Mouse (Mus musculus) hindbrain, embryonic 14.5 days (tissue): ENCODE results near the gene Filip1. TPM values are rescaled to one million over a fixed set of nuclear protein-coding genes. Genes with fewer than 3 reads are reported as not detected.
"Not testable (repeated sequence)": the region's sequence is repeated elsewhere in the genome, so short reads cannot be mapped to it uniquely, and the experiment has no call there.

ENCODE experiments used
- ATAC-seq: fragments of 200-750 bp; cut with Nextera tagmentation; 2 replicates; pipeline ENCODE4 v1.8.0; 2017; ENCODE audit warnings: moderate number of reproducible peaks, mild to moderate bottlenecking, moderate TSS enrichment, moderate library complexity; ENCODE audit not compliant: low FRiP score
- DNase-seq: peaks from one replicate; pipeline ENCODE4 v3.0.0-alpha.2; 2015; ENCODE audit warnings: low spot score
- H3K27ac ChIP-seq: fragments of 300-500 bp; sonication (generic); 2 replicates; pipeline ENCODE4 v1.5.1; 2014; ENCODE audit warnings: mild to moderate bottlenecking, moderate library complexity
- H3K27me3 ChIP-seq: fragments of 300-500 bp; sonication (generic); 2 replicates; pipeline ENCODE4 v1.6.1; 2014; ENCODE audit warnings: mild to moderate bottlenecking, low read length, mixed read lengths; ENCODE audit not compliant: control insufficient read depth, insufficient read depth
- H3K36me3 ChIP-seq: fragments of 300-500 bp; sonication (generic); replicated peaks from 2 replicates; pipeline ENCODE4 v1.6.1; 2014; ENCODE audit not compliant: control insufficient read depth, insufficient read depth
- H3K4me1 ChIP-seq: fragments of 300-500 bp; sonication (generic); replicated peaks from 2 replicates; pipeline ENCODE4 v1.6.1; 2014; ENCODE audit warnings: antibody characterized with exemption, low read length, mixed read lengths; ENCODE audit not compliant: control insufficient read depth, insufficient read depth
- H3K4me2 ChIP-seq: fragments of 300-500 bp; sonication (generic); replicated peaks from 2 replicates; pipeline ENCODE4 v1.6.1; 2014; ENCODE audit warnings: mild to moderate bottlenecking, moderate library complexity
- H3K4me3 ChIP-seq: fragments of 300-500 bp; sonication (generic); replicated peaks from 2 replicates; pipeline ENCODE4 v1.5.1; 2014; ENCODE audit warnings: mild to moderate bottlenecking, low read length
- H3K9ac ChIP-seq: fragments of 300-500 bp; sonication (generic); 2 replicates; pipeline ENCODE4 v1.6.1; 2014
- H3K9me3 ChIP-seq: fragments of 300-500 bp; sonication (generic); 2 replicates; pipeline ENCODE4 v1.6.1; 2016; ENCODE audit warnings: low read length; ENCODE audit not compliant: control insufficient read depth
- WGBS: fragments of 180-500 bp; shearing (Covaris S2); extraction: QIAGEN DNeasy Blood & Tissue Kit; methylation state at CpG from one replicate; pipeline ENCODE4 v1.1.7; 2014; 5-methylcytosine and 5-hydroxymethylcytosine counted together
- polyA plus RNA-seq: library from polyadenylated mRNA; unstranded; fragments of >200 nt; fragmentation: Nextera tagmentation; extraction: Ambion mirVana; gene quantifications from 2 replicates; pipeline ENCODE4 v1.2.1, GENCODE M21; 2014

Gene Filip1
- 2.2 and 2.4 TPM in 2 replicates for polyA plus RNA-seq

GRCm38 (mm10) chr9:80012751-80013150, at the start of gene Filip1:
Filip1 (minus strand) TSS chr9:80012851.
- Histone ChIP-seq H3K27ac (no peak within 1 kb of the TSS), H3K4me2 (no peak within 1 kb of the TSS), H3K9me3 (no peaks in the 10 kb centered on the region), H3K4me1 (no peaks in the 10 kb centered on the region), H3K27me3 (no peaks in the 10 kb centered on the region), H3K9ac (no peak within 1 kb of the TSS), H3K4me3 (no peak within 1 kb of the TSS), H3K36me3 (no peaks in the 10 kb centered on the region)
- DNase-seq (no peak), ATAC-seq (no peak)
- 74% methylated on average over 7 of the region's 7 CpGs for whole genome bisulfite sequencing

- H3K4me1 ChIP-seq, result no peaks in the 10 kb centered on the region
- ATAC-seq (no peak), DNase-seq (no peak)
- H3K36me3 ChIP-seq, result no peaks in the 10 kb centered on the region
- H3K27ac ChIP-seq, result no peak overlapping the region
- H3K4me2 ChIP-seq, result no peak overlapping the region
- H3K9me3 ChIP-seq, result 0 out of 2 replicates have a peak, but pooled peaks cover 5% of the 10 kb centered on the region
- no peaks in the 10 kb centered on the region for H3K27me3 ChIP-seq
- WGBS, result 83% methylated on average over 2 of the region's 2 CpGs
- H3K9ac ChIP-seq, result no peak overlapping the region
- no peak overlapping the region for H3K4me3 ChIP-seq
These were observed 45.0 kb upstream of the Filip1 start for GRCm38 (mm10) chr9:80057690-80058089.

GRCm38 (mm10) chr9:80052951-80053350, 40.3 kb upstream of the Filip1 start:
- Histone ChIP-seq H3K4me3 (no peak overlapping the region), H3K9ac (no peak overlapping the region), H3K4me1 (no peaks in the 10 kb centered on the region), H3K4me2 (no peak overlapping the region), H3K27me3 (no peaks in the 10 kb centered on the region), H3K27ac (no peak overlapping the region), H3K36me3 (no peaks in the 10 kb centered on the region), H3K9me3 (0 out of 2 replicates have a peak, but pooled peaks cover 5% of the 10 kb centered on the region)
- 87% methylated on average over 5 of the region's 5 CpGs for WGBS
- DNase-seq (no peak), ATAC-seq (no peak)

DNA sequence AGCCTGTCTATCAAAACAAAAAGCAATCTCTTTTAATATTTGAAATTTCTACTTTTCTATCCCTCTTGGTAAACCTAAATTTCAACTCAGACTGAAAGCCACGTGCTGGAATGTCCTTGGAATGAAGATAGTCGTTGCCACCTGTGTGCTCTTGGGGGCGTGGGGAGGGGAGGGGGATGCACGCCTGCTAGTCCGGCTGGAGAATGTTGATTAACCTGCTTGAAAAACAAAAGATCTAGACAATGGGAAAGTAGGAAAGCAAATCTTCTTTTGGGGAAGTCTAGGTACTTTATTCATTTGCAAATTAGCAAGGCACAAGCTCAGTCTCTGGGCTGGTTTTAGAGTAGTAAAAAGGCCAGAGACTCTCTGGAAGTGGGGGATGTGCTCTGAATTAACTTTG, 36.6 kb upstream of the Filip1 start:
- not testable (repeated sequence) for H3K27me3 ChIP-seq, H3K36me3 ChIP-seq, H3K4me3 ChIP-seq, H3K4me1 ChIP-seq, H3K27ac ChIP-seq, H3K4me2 ChIP-seq, DNase-seq, H3K9ac ChIP-seq, ATAC-seq, H3K9me3 ChIP-seq
- WGBS, result 55% methylated on average over 5 of the region's 5 CpGs

DNA sequence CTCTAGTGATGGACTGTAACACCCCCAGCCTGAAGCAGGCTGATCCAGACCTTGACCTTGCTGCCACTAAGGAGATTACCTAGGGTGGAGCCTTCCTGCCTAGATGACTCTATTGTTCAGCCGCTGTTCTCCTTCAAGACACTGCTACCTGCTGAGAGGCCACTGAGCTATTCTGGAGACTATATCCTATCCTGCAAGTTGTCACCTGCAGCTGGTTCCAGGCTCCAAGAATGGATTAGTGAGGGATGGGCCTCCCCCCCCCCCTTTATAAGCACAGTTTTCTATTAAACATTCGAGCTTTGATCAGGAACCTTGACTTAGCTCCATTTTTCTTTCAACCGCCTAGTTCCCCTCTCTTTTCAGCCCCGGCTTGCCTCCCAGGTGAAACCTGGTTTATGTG, 31.6 kb upstream of the Filip1 start:
- not testable (repeated sequence) for H3K27me3 ChIP-seq, H3K4me1 ChIP-seq, ATAC-seq, H3K9ac ChIP-seq, DNase-seq, H3K9me3 ChIP-seq, H3K4me2 ChIP-seq, H3K36me3 ChIP-seq, H3K27ac ChIP-seq, H3K4me3 ChIP-seq
- 87% methylated on average over 4 of the region's 4 CpGs for WGBS

GRCm38 (mm10) chr9:80039296-80039815, 26.7 kb upstream of the Filip1 start:
- Histone ChIP-seq H3K36me3 (no peaks in the 10 kb centered on the region), H3K4me3 (no peak overlapping the region), H3K27me3 (no peaks in the 10 kb centered on the region), H3K27ac (no peak overlapping the region), H3K9ac (no peak overlapping the region), H3K4me2 (no peak overlapping the region), H3K4me1 (no peaks in the 10 kb centered on the region), H3K9me3 (no peaks in the 10 kb centered on the region)
- DNase-seq (no peak), ATAC-seq (no peak)
- 4% methylated on average over 2 of the region's 2 CpGs for WGBS

DNA sequence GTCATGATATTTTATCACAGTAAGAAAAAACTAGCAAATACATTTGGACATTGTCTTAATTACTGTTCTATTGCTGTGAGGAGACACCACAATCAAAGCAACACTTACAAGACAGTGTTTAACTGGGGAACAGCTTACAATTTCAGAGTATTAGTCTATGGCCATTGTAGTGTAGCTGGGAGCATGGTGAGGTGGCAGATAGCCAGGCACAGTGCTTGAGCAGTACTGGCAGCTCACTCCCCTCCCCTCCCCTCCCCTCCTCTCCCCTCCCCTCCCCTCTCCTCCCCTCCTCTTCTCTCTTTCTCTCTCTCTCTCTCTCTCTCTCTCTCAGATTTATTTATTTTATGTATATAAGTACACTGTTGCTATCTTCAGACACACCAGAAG, 25.3 kb upstream of the Filip1 start:
- DNase-seq, result no peak
- Histone ChIP-seq H3K27ac (no peak overlapping the region), H3K27me3 (no peaks in the 10 kb centered on the region), H3K4me1 (no peaks in the 10 kb centered on the region), H3K4me2 (no peak overlapping the region), H3K36me3 (no peaks in the 10 kb centered on the region), H3K9ac (no peak overlapping the region), H3K4me3 (no peak overlapping the region), H3K9me3 (no peaks in the 10 kb centered on the region)
- ATAC-seq, result no peak

DNA sequence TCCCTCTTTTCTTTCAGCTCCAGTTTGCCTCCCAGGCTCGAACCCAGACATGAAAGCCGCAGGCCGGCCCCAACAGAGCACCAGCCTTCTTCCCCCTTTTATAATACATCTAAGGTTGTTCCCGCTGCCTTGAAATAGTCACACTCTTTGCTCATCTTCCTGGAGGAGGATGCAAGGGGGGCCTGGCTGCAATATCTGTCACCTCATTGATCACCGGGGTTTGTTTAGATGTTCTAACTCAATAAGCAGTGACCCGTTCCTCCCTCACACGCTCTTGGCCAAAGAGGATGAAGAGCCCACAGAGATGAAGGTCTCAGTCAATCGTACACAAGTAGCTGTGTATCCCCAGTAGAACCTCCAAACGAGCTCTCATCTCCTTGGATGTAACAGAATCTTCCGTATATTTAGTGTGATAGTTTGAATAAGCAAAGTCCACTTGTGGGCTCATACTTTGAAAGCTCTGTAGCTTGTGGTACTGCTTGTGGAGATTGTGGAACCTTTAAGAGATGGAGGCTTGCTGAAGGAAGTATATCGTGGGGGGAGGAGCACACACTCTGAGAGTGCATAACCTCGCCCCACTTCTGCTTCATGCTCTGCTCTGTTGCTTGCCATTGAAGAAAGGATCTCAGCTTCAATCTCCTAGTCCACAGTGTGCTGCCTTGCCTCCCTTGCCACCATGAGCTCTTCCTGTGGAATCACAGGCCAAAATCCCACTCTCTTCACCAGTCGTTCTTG, 24.8 kb upstream of the Filip1 start:
- Histone ChIP-seq H3K9ac (no peak overlapping the region), H3K4me1 (no peaks in the 10 kb centered on the region), H3K4me3 (no peak overlapping the region), H3K36me3 (no peaks in the 10 kb centered on the region), H3K4me2 (no peak overlapping the region), H3K27me3 (no peaks in the 10 kb centered on the region), H3K27ac (no peak overlapping the region), H3K9me3 (no peaks in the 10 kb centered on the region)
- no peak for ATAC-seq
- DNase-seq, result no peak
- WGBS, result 93% methylated on average over 13 of the region's 13 CpGs

DNA sequence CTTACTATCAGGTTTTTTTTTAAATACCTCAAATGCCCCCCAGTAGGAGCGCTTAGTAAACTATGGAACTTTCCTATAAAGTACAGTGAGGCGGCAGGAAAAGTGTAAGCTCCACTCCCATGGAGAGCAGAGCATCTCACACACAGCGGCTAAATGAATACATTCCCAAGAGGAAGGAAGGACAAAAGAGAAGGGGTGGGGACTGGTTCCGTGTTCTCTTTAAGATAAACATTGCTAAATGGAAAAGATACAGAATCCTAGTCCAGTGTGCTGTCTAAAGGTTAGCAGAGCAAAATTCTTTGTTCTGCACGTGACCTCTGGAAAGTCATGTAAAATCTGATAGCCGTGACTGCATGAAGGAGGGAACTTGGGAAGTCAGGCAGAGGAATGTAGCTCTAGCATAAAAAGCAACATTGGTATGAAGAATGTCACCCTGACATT, 13.9 kb upstream of the Filip1 start:
- H3K4me2 ChIP-seq, result no peak overlapping the region
- no peak overlapping the region for H3K4me3 ChIP-seq
- no peak overlapping the region for H3K27ac ChIP-seq
- H3K9ac ChIP-seq, result no peak overlapping the region
- H3K36me3 ChIP-seq, result no peaks in the 10 kb centered on the region
- WGBS, result 73% methylated on average over 6 of the region's 6 CpGs
- no peak for ATAC-seq
- H3K27me3 ChIP-seq, result no peaks in the 10 kb centered on the region
- H3K9me3 ChIP-seq, result no peaks in the 10 kb centered on the region
- no peaks in the 10 kb centered on the region for H3K4me1 ChIP-seq
- DNase-seq, result no peak
